Mouse (Mus musculus): ENCODE measurements around the gene Slc25a38. TPM values are rescaled to one million over a fixed set of nuclear protein-coding genes. Genes with fewer than 3 reads are reported as not detected.
A peak's percentile ranks its signal among the peaks of the same experiment; 100 is the strongest.

Slc25a38 gene
- total and polyA plus RNA-seq, 3 experiments = 38.8 to 59.8 (median 39.1) TPM

GRCm38 (mm10) chr9:120131784-120132288, 21.7 kb downstream of the Slc25a38 start:
- Histone ChIP-seq H3K36me3 (replicated peaks) (peaks cover 74% of the 10 kb centered on the region), H3K4me1 (ENCODE audit: insufficient read depth, low read depth, low read length) (peaks cover 44% of the 10 kb centered on the region), H3K27me3 (ENCODE audit: insufficient read depth, low read length) (no peaks in the 10 kb centered on the region), H3K9me3 (replicated peaks) (no peaks in the 10 kb centered on the region), H3K4me3 (ENCODE audit: low read depth, low read length) (no peak overlapping the region; the same call in 1 of the 2 replicates)
- no peak for TF ChIP-seq GATA1 (IDR thresholded peaks at IDR 0.05; ENCODE audit: borderline replicate concordance, low read length)
- no peak for DNase-seq (ENCODE audit: low spot score)
- ATAC-seq (ENCODE audit: extremely low read depth, insufficient number of reproducible peaks, low FRiP score, poor library complexity, severe bottlenecking) = no peak

GRCm38 (mm10) chr9:120132980-120133754, 23.0 kb downstream of the Slc25a38 start:
- Histone ChIP-seq H3K4me1 (ENCODE audit: insufficient read depth, low read depth, low read length) (peaks cover 43% of the 10 kb centered on the region), H3K4me3 (ENCODE audit: low read depth, low read length) (no peak overlapping the region), H3K9me3 (replicated peaks) (no peaks in the 10 kb centered on the region), H3K36me3 (replicated peaks) (peaks cover 70% of the 10 kb centered on the region), H3K27me3 (ENCODE audit: insufficient read depth, low read length) (no peaks in the 10 kb centered on the region)
- TF ChIP-seq POLR2AphosphoS5 (IDR thresholded peaks at IDR 0.05; ENCODE audit: insufficient replicate concordance, low read depth, low read length) (no peak), GATA2 (IDR thresholded peaks at IDR 0.05; ENCODE audit: borderline replicate concordance, low read depth, low read length) (no peak), CTCF (IDR thresholded peaks at IDR 0.05; ENCODE audit: low read depth, low read length) (no peak), TAL1 (conservative IDR thresholded peaks at IDR 0.05; ENCODE audit: low read depth, low read length) (no peak), GATA1 (IDR thresholded peaks at IDR 0.05; ENCODE audit: borderline replicate concordance, low read length) (no peak)
- DNase-seq (ENCODE audit: low spot score) (no peak), ATAC-seq (ENCODE audit: extremely low read depth, insufficient number of reproducible peaks, low FRiP score, poor library complexity, severe bottlenecking) (peak; percentile 41)

GRCm38 (mm10) chr9:120133755-120134475, 23.7 kb downstream of the Slc25a38 start:
- DNase-seq (ENCODE audit: low spot score) = no peak
- no peak for TF ChIP-seq GATA2 (IDR thresholded peaks at IDR 0.05; ENCODE audit: borderline replicate concordance, low read depth, low read length)
- peak; percentile 43 for TF ChIP-seq POLR2AphosphoS5 (IDR thresholded peaks at IDR 0.05; ENCODE audit: insufficient replicate concordance, low read depth, low read length)
- Histone ChIP-seq H3K36me3 (replicated peaks) (peaks cover 63% of the 10 kb centered on the region), H3K9me3 (replicated peaks) (no peaks in the 10 kb centered on the region), H3K4me1 (ENCODE audit: insufficient read depth, low read depth, low read length) (peaks cover 43% of the 10 kb centered on the region), H3K27me3 (ENCODE audit: insufficient read depth, low read length) (no peaks in the 10 kb centered on the region), H3K4me3 (ENCODE audit: low read depth, low read length) (no peak overlapping the region)
- ATAC-seq (ENCODE audit: extremely low read depth, insufficient number of reproducible peaks, low FRiP score, poor library complexity, severe bottlenecking) = no peak

DNA sequence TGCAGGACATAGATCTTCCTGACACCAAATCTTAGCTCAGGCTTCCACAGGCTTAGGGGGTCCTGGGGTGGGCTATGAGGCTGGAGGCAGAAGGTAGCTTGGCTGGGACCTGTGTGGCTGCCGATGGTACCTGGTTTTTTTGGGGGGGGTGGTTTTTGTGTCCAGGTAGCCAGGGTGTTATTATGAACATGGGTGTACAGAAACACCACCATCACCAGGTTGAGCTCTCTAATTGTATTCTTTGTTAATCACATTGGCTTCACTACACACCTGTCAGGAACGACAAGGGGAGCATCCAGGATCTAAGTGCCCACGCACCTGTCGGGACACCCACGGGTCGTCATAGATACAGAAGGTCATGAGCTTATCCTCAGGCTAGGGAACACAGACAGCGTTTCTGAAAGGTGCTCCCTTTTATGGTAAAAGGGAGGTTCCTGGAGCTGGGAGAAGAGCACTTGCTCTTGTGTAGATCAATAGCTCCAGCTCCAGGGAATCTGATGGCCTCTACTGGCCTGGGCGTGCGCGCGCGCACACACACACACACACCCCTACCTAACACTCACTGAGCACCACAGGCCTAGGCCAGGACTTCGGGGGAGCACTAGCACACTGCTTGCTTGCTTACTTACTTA, 24.5 kb downstream of the Slc25a38 start:
- Histone ChIP-seq H3K9me3 (replicated peaks) (no peaks in the 10 kb centered on the region), H3K36me3 (replicated peaks) (peaks cover 56% of the 10 kb centered on the region), H3K4me1 (ENCODE audit: insufficient read depth, low read depth, low read length) (peaks cover 38% of the 10 kb centered on the region), H3K27me3 (ENCODE audit: insufficient read depth, low read length) (no peaks in the 10 kb centered on the region), H3K4me3 (ENCODE audit: low read depth, low read length) (no peak overlapping the region)
- no peak for ATAC-seq (ENCODE audit: extremely low read depth, insufficient number of reproducible peaks, low FRiP score, poor library complexity, severe bottlenecking)
- DNase-seq (ENCODE audit: low spot score) = no peak
- no peak for TF ChIP-seq GATA1 (IDR thresholded peaks at IDR 0.05; ENCODE audit: borderline replicate concordance, low read length)
- peak; percentile 95; the same call in 1 of the 2 replicates for TF ChIP-seq POLR2AphosphoS5 (IDR thresholded peaks at IDR 0.05; ENCODE audit: insufficient replicate concordance, low read depth, low read length)
- TF ChIP-seq TAL1 (conservative IDR thresholded peaks at IDR 0.05; ENCODE audit: low read depth, low read length) = no peak
- no peak for TF ChIP-seq CTCF (IDR thresholded peaks at IDR 0.05; ENCODE audit: low read depth, low read length)
- no peak for TF ChIP-seq GATA2 (IDR thresholded peaks at IDR 0.05; ENCODE audit: borderline replicate concordance, low read depth, low read length)

GRCm38 (mm10) chr9:120135454-120135853, 25.3 kb downstream of the Slc25a38 start:
- H3K4me3 ChIP-seq (ENCODE audit: low read depth, low read length) = no peak overlapping the region
- peaks cover 48% of the 10 kb centered on the region for H3K36me3 ChIP-seq (replicated peaks)
- 0 out of 2 replicates have a peak, but pooled peaks cover 2% of the 10 kb centered on the region for H3K9me3 ChIP-seq (replicated peaks)
- peaks cover 31% of the 10 kb centered on the region for H3K4me1 ChIP-seq (ENCODE audit: insufficient read depth, low read depth, low read length)
- H3K27me3 ChIP-seq (ENCODE audit: insufficient read depth, low read length) = no peaks in the 10 kb centered on the region
- ATAC-seq (ENCODE audit: extremely low read depth, insufficient number of reproducible peaks, low FRiP score, poor library complexity, severe bottlenecking) (no peak), DNase-seq (ENCODE audit: low spot score) (no peak)
- TF ChIP-seq POLR2AphosphoS5 (IDR thresholded peaks at IDR 0.05; ENCODE audit: insufficient replicate concordance, low read depth, low read length) (peak; percentile 83; the same call in 1 of the 2 replicates), TAL1 (conservative IDR thresholded peaks at IDR 0.05; ENCODE audit: low read depth, low read length) (no peak)

DNA sequence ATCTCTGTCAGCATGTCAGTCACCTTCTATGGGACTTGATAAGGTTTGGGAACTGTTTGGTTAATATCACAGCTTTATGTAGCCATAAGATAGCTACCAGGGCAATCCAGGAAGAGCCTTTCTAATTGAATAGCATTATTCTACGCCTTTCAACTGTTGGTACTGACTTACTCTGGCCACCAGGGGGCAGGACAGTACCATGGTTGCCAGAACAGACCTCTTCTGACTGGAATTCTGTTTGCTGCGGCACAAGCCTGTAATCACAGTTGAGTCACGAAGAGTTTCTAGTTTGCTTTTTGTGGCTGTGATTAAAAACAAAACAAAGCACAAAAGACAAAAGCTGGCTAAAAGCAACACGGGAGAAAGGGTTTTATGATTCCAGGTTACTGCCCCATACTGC, 30.5 kb downstream of the Slc25a38 start:
- peaks cover 21% of the 10 kb centered on the region for H3K27me3 ChIP-seq (ENCODE audit: insufficient read depth, low read length)
- DNase-seq (ENCODE audit: low spot score) (no peak), ATAC-seq (ENCODE audit: extremely low read depth, insufficient number of reproducible peaks, low FRiP score, poor library complexity, severe bottlenecking) (peak; percentile 75)
- no peak overlapping the region for H3K4me3 ChIP-seq (ENCODE audit: low read depth, low read length)
- H3K36me3 ChIP-seq (replicated peaks) = peaks cover 4% of the 10 kb centered on the region
- 0 out of 2 replicates have a peak, but pooled peaks cover 2% of the 10 kb centered on the region for H3K9me3 ChIP-seq (replicated peaks)
- TF ChIP-seq POLR2AphosphoS5 (IDR thresholded peaks at IDR 0.05; ENCODE audit: insufficient replicate concordance, low read depth, low read length) = no peak
- peak; percentile 59 for TF ChIP-seq CTCF (IDR thresholded peaks at IDR 0.05; ENCODE audit: low read depth, low read length)
- peaks cover 3% of the 10 kb centered on the region for H3K4me1 ChIP-seq (ENCODE audit: insufficient read depth, low read depth, low read length)

All from G1E (cell line).